Mouse (Mus musculus) midbrain, embryonic 11.5 days (tissue): ENCODE results near the gene Rptor. TPM values are rescaled to one million over a fixed set of nuclear protein-coding genes. Genes with fewer than 3 reads are reported as not detected.

Experiments used
- ATAC-seq: fragments of 200-750 bp; cut with Nextera tagmentation; 2 replicates; pipeline ENCODE4 v1.8.0; 2017; ENCODE audit warnings: moderate TSS enrichment, moderate library complexity; ENCODE audit not compliant: low FRiP score
- DNase-seq: peaks from one replicate; pipeline ENCODE4 v3.0.0; 2015; ENCODE audit warnings: low spot score; ENCODE audit errors: missing footprints
- H3K27ac ChIP-seq: fragments of 300-500 bp; sonication (generic); 2 replicates; pipeline ENCODE4 v1.5.1; 2014; ENCODE audit warnings: low read depth, low read length
- H3K27me3 ChIP-seq: fragments of 300-500 bp; sonication (generic); 2 replicates; pipeline ENCODE4 v1.6.1; 2014; ENCODE audit warnings: mild to moderate bottlenecking, low read length, moderate library complexity, mixed read lengths; ENCODE audit not compliant: control insufficient read depth, insufficient read depth
- H3K36me3 ChIP-seq: fragments of 300-500 bp; sonication (generic); 2 replicates; pipeline ENCODE4 v1.6.1; 2014; ENCODE audit warnings: mild to moderate bottlenecking, low read length, moderate library complexity, mixed read lengths; ENCODE audit not compliant: control insufficient read depth, insufficient read depth
- H3K4me1 ChIP-seq: fragments of 300-500 bp; sonication (generic); 2 replicates; pipeline ENCODE4 v1.6.1; 2014; ENCODE audit warnings: low read length; ENCODE audit not compliant: control insufficient read depth, insufficient read depth
- H3K4me2 ChIP-seq: fragments of 300-500 bp; sonication (generic); 2 replicates; pipeline ENCODE4 v1.6.1; 2014; ENCODE audit warnings: mild to moderate bottlenecking, moderate library complexity
- H3K4me3 ChIP-seq: fragments of 300-500 bp; sonication (generic); 2 replicates; pipeline ENCODE4 v1.5.1; 2014; ENCODE audit warnings: low read depth, low read length
- H3K9ac ChIP-seq: fragments of 300-500 bp; sonication (generic); 2 replicates; pipeline ENCODE4 v1.6.1; 2014; ENCODE audit warnings: low read length
- H3K9me3 ChIP-seq: fragments of 300-500 bp; sonication (generic); 2 replicates; pipeline ENCODE4 v1.6.1; 2016; ENCODE audit warnings: low read length; ENCODE audit not compliant: control insufficient read depth
- WGBS: fragments of 180-500 bp; shearing (Covaris S2); extraction: QIAGEN DNeasy Blood & Tissue Kit; methylation state at CpG from one replicate; pipeline ENCODE4 v1.1.7; 2014; 5-methylcytosine and 5-hydroxymethylcytosine counted together
- polyA plus RNA-seq: library from polyadenylated mRNA; unstranded; fragments of >200 nt; fragmentation: Nextera tagmentation; extraction: Ambion mirVana; gene quantifications from 2 replicates; pipeline ENCODE4 v1.2.1, GENCODE M21; 2014

Gene Rptor
- polyA plus RNA-seq, 1 experiment from 2014 or later = 11.1 TPM

DNA sequence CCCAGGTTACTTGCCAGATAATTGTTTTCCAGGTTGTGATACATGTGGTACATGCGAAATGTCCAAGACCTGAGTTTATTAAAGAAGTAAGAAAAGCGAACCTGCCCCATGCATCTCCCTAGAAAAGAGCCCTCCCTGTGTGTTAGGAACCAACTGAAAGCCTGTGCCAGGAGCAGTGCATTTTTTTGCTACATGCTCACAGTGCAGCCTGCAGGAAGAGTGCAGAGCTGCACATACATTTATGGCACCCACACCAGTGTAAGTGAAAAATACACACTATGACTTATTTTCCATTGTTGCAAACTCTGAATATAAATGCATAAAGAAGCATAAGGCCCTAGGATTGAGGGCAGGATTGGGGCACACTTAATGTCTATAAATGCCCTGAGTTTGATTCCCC is 178.5 kb downstream of the Rptor start:
- DNase-seq = no peak
- no peak overlapping the region for H3K4me2 ChIP-seq
- H3K36me3 ChIP-seq = peaks cover 2% of the 10 kb centered on the region; the same call in 1 of the 2 replicates
- peaks cover 3% of the 10 kb centered on the region; the same call in 1 of the 2 replicates for H3K9me3 ChIP-seq
- H3K4me1 ChIP-seq = no peaks in the 10 kb centered on the region
- H3K27ac ChIP-seq = no peak overlapping the region
- H3K4me3 ChIP-seq = no peak overlapping the region
- ATAC-seq = no peak
- 87% methylated on average over 2 of the region's 2 CpGs for WGBS
- no peaks in the 10 kb centered on the region for H3K27me3 ChIP-seq
- no peak overlapping the region for H3K9ac ChIP-seq

DNA sequence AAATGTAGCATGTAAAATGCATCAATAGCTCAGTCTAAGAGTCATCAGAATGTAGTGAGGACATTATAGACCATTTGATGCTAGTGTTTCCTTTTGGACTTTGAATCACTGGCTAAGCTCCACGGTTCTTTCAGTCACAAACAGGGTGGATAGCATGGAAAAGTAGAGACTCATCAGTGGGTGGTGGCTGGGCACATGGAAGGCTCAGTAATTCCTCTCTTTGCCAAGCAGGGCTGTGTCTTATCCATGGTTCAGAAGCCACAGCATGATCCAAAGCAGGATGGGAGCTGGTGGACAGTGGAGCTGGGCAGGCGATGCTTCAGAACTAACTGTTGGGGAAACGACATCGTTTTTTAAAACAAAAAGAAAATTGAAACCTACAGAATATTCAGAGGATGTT is 179.0 kb downstream of the Rptor start:
- 94% methylated on average over 4 of the region's 4 CpGs for WGBS

DNA sequence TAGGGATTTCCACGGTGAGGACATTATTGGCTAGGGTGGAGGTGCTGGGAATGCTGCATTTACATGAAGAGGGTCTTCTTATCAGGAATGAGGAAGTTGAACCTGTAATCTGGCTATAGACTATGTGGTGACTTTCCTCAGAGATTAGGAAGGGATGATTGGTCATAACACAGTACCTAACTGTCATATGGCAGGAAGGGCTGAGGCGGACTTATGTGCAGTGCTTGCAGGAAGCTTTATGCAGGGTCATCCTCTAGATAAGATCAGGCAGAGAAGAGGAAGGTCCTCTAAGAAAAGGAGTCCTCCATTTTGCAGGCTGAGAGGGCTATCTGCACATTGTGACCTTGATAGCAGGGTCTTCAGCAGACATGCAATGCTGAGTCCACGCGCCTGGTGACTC is 180.9 kb downstream of the Rptor start:
- WGBS = 97% methylated on average over 4 of the region's 4 CpGs
- Histone ChIP-seq H3K4me1 (no peaks in the 10 kb centered on the region), H3K4me3 (no peak overlapping the region), H3K27ac (no peak overlapping the region), H3K9me3 (no peaks in the 10 kb centered on the region), H3K27me3 (no peaks in the 10 kb centered on the region), H3K9ac (no peak overlapping the region), H3K4me2 (no peak overlapping the region), H3K36me3 (peaks cover 2% of the 10 kb centered on the region; the same call in 1 of the 2 replicates)
- ATAC-seq = no peak
- DNase-seq = no peak

More for the DNA sequence above, 179.0 kb downstream of the Rptor start:
- Histone ChIP-seq H3K4me1 (no peaks in the 10 kb centered on the region), H3K4me2 (no peak overlapping the region), H3K4me3 (no peak overlapping the region), H3K27ac (no peak overlapping the region), H3K27me3 (no peaks in the 10 kb centered on the region), H3K36me3 (peaks cover 2% of the 10 kb centered on the region; the same call in 1 of the 2 replicates), H3K9ac (no peak overlapping the region), H3K9me3 (no peaks in the 10 kb centered on the region)
- no peak for ATAC-seq
- no peak for DNase-seq

DNA sequence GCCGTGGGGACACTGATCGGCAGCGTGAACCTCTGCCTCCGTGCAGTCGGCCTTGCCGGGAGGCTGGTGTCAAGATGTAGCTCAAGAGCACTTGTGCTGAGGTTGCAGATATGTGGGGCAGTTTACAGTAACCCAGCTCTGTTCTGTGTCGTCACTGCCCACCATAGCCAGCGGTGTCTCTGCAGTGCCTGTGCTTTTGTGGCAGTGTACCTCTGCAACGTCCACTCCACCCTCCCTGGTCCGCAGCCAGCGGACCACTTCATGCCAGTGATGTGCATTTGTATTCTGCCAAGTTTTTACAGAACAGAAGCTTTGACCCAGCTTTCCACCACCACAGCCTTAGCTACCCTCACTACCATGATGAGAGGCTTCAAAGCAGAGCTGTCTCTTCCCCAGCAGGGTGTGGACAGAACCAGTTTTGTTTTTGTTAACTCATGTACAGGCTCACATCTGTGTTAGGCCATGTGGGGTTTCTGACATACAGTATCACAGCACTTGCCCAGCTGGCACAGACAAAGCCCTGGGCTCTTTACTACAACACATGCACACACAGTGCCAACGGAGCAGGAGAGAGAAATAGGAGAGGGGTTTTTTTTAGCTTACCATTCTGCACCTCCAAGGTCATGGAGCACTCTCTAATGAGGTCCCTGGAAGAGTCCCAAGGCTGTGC is 182.1 kb downstream of the Rptor start:
- Histone ChIP-seq H3K4me2 (no peak overlapping the region), H3K4me1 (no peaks in the 10 kb centered on the region), H3K9ac (no peak overlapping the region), H3K9me3 (no peaks in the 10 kb centered on the region), H3K27ac (no peak overlapping the region), H3K36me3 (peaks cover 2% of the 10 kb centered on the region; the same call in 1 of the 2 replicates), H3K4me3 (no peak overlapping the region), H3K27me3 (no peaks in the 10 kb centered on the region)
- no peak for ATAC-seq
- whole genome bisulfite sequencing = 93% methylated on average over 12 of the region's 12 CpGs
- no peak for DNase-seq

DNA sequence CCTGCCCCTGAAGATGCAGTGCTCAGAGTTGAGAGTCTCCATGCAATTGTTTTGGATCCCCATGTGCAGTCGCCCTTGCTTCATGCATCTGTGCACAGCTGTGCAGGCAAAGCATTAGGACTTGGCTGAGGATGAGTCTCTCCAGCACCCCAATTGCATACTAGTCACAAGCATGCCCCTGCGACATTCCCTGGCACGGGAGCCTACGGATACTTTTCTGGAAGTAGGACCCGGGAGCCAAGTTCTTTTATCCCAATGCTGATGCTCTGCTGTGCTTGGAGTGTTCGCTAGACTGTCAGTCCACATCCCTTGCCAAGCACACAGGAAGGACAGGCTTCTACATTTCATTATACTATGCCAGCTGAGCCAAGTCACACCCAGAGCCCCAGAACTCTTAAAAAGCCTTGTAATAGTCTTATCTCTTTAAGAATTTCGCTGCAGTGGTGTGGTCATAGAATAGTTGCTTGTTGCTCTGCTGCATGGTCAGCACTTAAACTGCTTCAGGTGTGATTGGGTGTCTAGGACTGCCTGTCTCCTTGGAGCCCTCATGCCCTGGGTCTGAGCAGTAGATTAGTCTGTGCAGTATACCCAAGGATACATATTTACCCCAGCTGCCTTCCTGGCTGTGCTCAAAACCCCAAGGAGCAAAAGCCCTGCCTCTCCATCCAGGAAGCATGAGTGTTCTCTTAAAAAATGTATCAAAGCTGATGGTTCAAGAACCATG is 183.1 kb downstream of the Rptor start:
- H3K9me3 ChIP-seq = no peaks in the 10 kb centered on the region
- ATAC-seq (no peak), DNase-seq (no peak)
- no peaks in the 10 kb centered on the region for H3K27me3 ChIP-seq
- no peak overlapping the region for H3K4me3 ChIP-seq
- H3K4me2 ChIP-seq = no peak overlapping the region
- WGBS = 93% methylated on average over 7 of the region's 7 CpGs
- no peak overlapping the region for H3K27ac ChIP-seq
- H3K4me1 ChIP-seq = no peaks in the 10 kb centered on the region
- H3K9ac ChIP-seq = no peak overlapping the region
- H3K36me3 ChIP-seq = no peaks in the 10 kb centered on the region

DNA sequence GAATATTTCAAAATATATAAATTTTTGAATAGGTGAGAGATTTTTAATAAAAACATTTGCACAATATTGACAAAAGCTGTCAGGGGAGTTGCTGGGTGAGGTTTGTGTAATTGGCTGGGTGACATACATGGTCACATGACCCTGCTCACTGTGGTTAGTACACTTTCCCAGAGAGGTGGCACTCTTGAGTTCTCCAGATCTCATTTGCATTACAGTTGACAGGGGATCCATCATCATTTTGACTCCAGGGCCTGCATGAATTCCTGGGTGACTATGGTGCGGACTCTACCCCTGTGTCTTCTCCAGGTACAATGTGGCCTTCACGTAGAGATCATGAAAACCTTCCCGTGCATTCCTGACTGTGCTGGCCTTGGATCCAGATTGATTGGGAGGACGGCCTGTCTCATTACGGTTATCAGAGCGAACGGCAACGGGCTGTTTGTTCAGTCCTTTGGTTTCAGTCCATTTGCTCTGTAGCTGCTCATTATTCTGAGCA is 183.7 kb downstream of the Rptor start:
- no peaks in the 10 kb centered on the region for H3K9me3 ChIP-seq
- no peak overlapping the region for H3K9ac ChIP-seq
- DNase-seq (no peak), ATAC-seq (no peak)
- H3K4me3 ChIP-seq = no peak overlapping the region
- H3K4me1 ChIP-seq = no peaks in the 10 kb centered on the region
- no peak overlapping the region for H3K4me2 ChIP-seq
- no peaks in the 10 kb centered on the region for H3K27me3 ChIP-seq
- 87% methylated on average over 8 of the region's 8 CpGs for WGBS
- H3K27ac ChIP-seq = no peak overlapping the region
- H3K36me3 ChIP-seq = no peaks in the 10 kb centered on the region

DNA sequence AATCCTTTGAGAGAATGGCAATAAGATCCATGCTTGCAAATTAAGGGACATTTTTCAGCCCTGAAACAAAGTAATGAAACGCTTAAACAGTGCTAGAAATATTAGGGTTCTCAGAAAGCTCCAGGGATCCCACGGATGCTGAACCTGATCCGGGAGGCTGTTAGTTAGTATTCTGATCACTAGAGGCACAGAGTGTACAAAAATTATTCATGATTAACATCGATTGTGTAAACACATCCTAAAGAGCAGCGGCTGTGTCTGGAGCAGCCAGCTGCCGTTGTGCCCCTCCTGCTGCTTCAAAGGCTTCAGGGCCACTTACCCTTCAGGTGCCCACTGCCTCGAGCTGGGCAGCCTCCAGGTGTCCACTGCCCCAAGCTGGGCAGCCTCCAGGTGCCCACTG is 185.8 kb downstream of the Rptor start:
- peak; percentile 27; the same call in 1 of the 2 replicates for ATAC-seq
- H3K36me3 ChIP-seq = no peaks in the 10 kb centered on the region
- WGBS = 74% methylated on average over 7 of the region's 7 CpGs
- H3K4me2 ChIP-seq = no peak overlapping the region
- H3K27me3 ChIP-seq = no peaks in the 10 kb centered on the region
- no peak overlapping the region for H3K9ac ChIP-seq
- no peaks in the 10 kb centered on the region for H3K9me3 ChIP-seq
- H3K27ac ChIP-seq = peak overlapping the region; percentile 40
- H3K4me1 ChIP-seq = no peaks in the 10 kb centered on the region
- H3K4me3 ChIP-seq = no peak overlapping the region
- DNase-seq = no peak

DNA sequence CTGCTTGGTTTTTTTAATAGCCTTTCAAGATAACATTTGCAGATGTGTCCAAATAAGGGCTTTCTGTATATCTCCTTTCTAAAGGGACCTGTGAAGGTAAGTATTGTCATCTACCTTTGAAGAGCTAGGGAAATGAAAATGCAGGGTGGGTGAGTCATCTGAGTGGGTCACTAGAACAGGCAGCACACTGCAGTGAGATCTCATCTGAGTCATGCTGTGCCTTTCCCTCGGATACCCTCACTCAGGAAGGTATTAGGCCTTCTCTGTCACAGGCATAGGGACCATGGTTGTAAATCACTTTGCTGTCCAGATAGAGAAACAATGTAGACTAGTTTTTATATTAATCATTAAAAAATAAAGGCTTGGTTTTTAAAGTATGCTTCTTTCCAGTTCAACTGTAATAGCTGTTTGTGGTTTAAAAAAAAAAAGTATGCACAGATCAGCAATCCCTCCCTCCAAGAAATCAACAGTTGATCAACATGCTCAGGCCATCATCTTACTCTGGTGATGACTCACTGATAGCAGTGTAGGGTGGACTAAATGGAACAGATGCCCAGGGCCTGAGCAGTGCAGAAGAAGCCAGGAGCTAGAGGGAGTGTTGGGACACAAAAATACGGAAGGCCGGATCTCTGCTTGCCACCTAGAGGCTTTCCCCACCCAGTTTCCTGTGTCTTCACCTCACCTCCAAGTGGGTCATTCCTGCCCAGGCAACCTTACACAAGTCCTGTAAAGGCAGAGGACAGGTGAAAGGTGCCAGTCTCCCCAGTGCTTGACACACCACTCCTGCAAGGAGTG is 186.4 kb downstream of the Rptor start:
- H3K36me3 ChIP-seq = no peaks in the 10 kb centered on the region
- DNase-seq (no peak), ATAC-seq (no peak)
- no peak overlapping the region for H3K4me2 ChIP-seq
- peak overlapping the region; percentile 40 for H3K27ac ChIP-seq
- no peaks in the 10 kb centered on the region for H3K4me1 ChIP-seq
- no peaks in the 10 kb centered on the region for H3K9me3 ChIP-seq
- no peak overlapping the region for H3K4me3 ChIP-seq
- 85% methylated on average over 3 of the region's 3 CpGs for WGBS
- no peak overlapping the region for H3K9ac ChIP-seq
- no peaks in the 10 kb centered on the region for H3K27me3 ChIP-seq
